Mouse (Mus musculus): ENCODE data around the gene Prrc2b.

DNA sequence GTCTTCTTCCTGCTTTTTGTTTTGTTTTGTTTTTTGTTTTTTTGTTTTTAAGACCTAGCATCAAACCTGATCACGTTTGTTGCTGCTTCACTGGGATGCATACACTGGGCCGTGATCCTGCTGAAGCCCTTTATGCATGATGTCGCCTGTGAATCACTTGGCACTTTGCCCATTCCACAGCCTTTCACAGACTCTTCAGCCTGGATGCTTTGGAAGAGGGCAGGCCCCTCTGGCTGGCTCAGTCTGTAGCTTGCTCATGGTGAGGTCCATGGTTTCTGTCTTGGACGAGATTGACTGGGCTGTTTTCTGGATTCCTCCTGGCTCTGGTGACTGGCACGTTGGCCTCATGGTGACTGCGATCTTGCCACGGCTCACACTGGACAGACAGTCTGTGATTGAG lies 50.6 kb downstream of the Prrc2b start:
- TF ChIP-seq CTCF (IDR thresholded peaks at IDR 0.05) = no peak
- TF ChIP-seq EP300 (IDR thresholded peaks at IDR 0.05; ENCODE audit: insufficient read depth, low read depth, low read length) = no peak
